Mouse (Mus musculus) kidney, embryonic 14.5 days (tissue): ENCODE results near the gene Nes. TPM values are rescaled to one million over a fixed set of nuclear protein-coding genes. Genes with fewer than 3 reads are reported as not detected.

Experiments
- ATAC-seq: fragments of 200-750 bp; cut with Nextera tagmentation; 2 replicates; pipeline ENCODE4 v1.8.0; 2017; ENCODE audit warnings: moderate number of reproducible peaks, mild to moderate bottlenecking, moderate TSS enrichment, moderate library complexity; ENCODE audit not compliant: low FRiP score, low TSS enrichment
- H3K27ac ChIP-seq: fragments of 300-500 bp; sonication (generic); 2 replicates; pipeline ENCODE4 v1.5.1; 2014; ENCODE audit warnings: low read depth, mild to moderate bottlenecking, low read length, moderate library complexity, mixed read lengths
- H3K27me3 ChIP-seq: fragments of 300-500 bp; sonication (generic); 2 replicates; pipeline ENCODE4 v1.6.1; 2014; ENCODE audit warnings: mild to moderate bottlenecking, low read length; ENCODE audit not compliant: control insufficient read depth, insufficient read depth
- H3K36me3 ChIP-seq: fragments of 300-500 bp; sonication (generic); 2 replicates; pipeline ENCODE4 v1.6.1; 2014; ENCODE audit warnings: low read length, mixed read lengths; ENCODE audit not compliant: control insufficient read depth, insufficient read depth
- H3K4me1 ChIP-seq: fragments of 300-500 bp; sonication (generic); 2 replicates; pipeline ENCODE4 v1.6.1; 2014; ENCODE audit warnings: low read length, mixed read lengths; ENCODE audit not compliant: control insufficient read depth, insufficient read depth
- H3K4me2 ChIP-seq: fragments of 300-500 bp; sonication (generic); replicated peaks from 2 replicates; pipeline ENCODE4 v1.6.1; 2014; ENCODE audit warnings: low read depth, mild to moderate bottlenecking, low read length
- H3K4me3 ChIP-seq: fragments of 300-500 bp; sonication (generic); 2 replicates; pipeline ENCODE4 v1.5.1; 2014; ENCODE audit warnings: mild to moderate bottlenecking, low read length
- H3K9ac ChIP-seq: fragments of 300-500 bp; sonication (generic); 2 replicates; pipeline ENCODE4 v1.6.1; 2014; ENCODE audit warnings: low read depth, mild to moderate bottlenecking, low read length, moderate library complexity
- H3K9me3 ChIP-seq: fragments of 300-500 bp; sonication (generic); 2 replicates; pipeline ENCODE4 v1.6.1; 2016; ENCODE audit warnings: low read length; ENCODE audit not compliant: control insufficient read depth
- WGBS: fragments of 180-500 bp; shearing (Covaris S2); extraction: QIAGEN DNeasy Blood & Tissue Kit; methylation state at CpG from one replicate; pipeline ENCODE4 v1.1.7; 2014; 5-methylcytosine and 5-hydroxymethylcytosine counted together
- polyA plus RNA-seq: library from polyadenylated mRNA; unstranded; fragments of >200 nt; fragmentation: Nextera tagmentation; extraction: Ambion mirVana; gene quantifications from 2 replicates; pipeline ENCODE4 v1.2.1, GENCODE M21; 2014

Nes gene
- polyA plus RNA-seq, 1 experiment from 2014 or later: 26.1 TPM

- Histone ChIP-seq H3K36me3 (no peaks in the 10 kb centered on the region), H3K4me1 (peaks cover 16% of the 10 kb centered on the region; the same call in 1 of the 2 replicates), H3K4me2 (no peak overlapping the region; the same call in 1 of the 2 replicates), H3K9me3 (no peaks in the 10 kb centered on the region), H3K9ac (no peak overlapping the region), H3K27me3 (peaks cover 100% of the 10 kb centered on the region), H3K27ac (no peak overlapping the region), H3K4me3 (peak overlapping the region; percentile 41)
- ATAC-seq: no peak
- WGBS: 4% methylated on average over 15 of the region's 15 CpGs
These were observed 25.5 kb downstream of the Nes start for GRCm38 (mm10) chr3:87996401-87996800.

- no peaks in the 10 kb centered on the region for H3K9me3 ChIP-seq
- ATAC-seq: peak; percentile 45
- no peak overlapping the region for H3K9ac ChIP-seq
- H3K4me1 ChIP-seq: peaks cover 16% of the 10 kb centered on the region; the same call in 1 of the 2 replicates
- H3K27me3 ChIP-seq: peaks cover 100% of the 10 kb centered on the region
- H3K4me3 ChIP-seq: peak overlapping the region; percentile 41
- peak overlapping the region; percentile 51 for H3K4me2 ChIP-seq
- H3K36me3 ChIP-seq: no peaks in the 10 kb centered on the region
- WGBS: under 1% methylated on average over 47 of the region's 49 CpGs
- H3K27ac ChIP-seq: no peak overlapping the region
These were observed 26.2 kb downstream of the Nes start for GRCm38 (mm10) chr3:87996971-87997614.

GRCm38 (mm10) chr3:87998747-87999146 is 27.9 kb downstream of the Nes start:
- H3K4me2 ChIP-seq: no peak overlapping the region
- peaks cover 16% of the 10 kb centered on the region; the same call in 1 of the 2 replicates for H3K4me1 ChIP-seq
- no peak for ATAC-seq

GRCm38 (mm10) chr3:87999243-87999895 is 28.5 kb downstream of the Nes start:
- peak overlapping the region; percentile 59 for H3K4me2 ChIP-seq
- no peaks in the 10 kb centered on the region for H3K36me3 ChIP-seq
- H3K9ac ChIP-seq: no peak overlapping the region
- ATAC-seq: no peak
- H3K9me3 ChIP-seq: no peaks in the 10 kb centered on the region
- peaks cover 96% of the 10 kb centered on the region for H3K27me3 ChIP-seq
- no peak overlapping the region for H3K27ac ChIP-seq
- H3K4me3 ChIP-seq: peak overlapping the region; percentile 41
- peaks cover 16% of the 10 kb centered on the region; the same call in 1 of the 2 replicates for H3K4me1 ChIP-seq
- WGBS: 1% methylated on average over 38 of the region's 38 CpGs

More at GRCm38 (mm10) chr3:87998747-87999146, 27.9 kb downstream of the Nes start:
- Histone ChIP-seq H3K9me3 (no peaks in the 10 kb centered on the region), H3K27me3 (peaks cover 100% of the 10 kb centered on the region), H3K4me3 (no peak overlapping the region), H3K36me3 (no peaks in the 10 kb centered on the region), H3K27ac (no peak overlapping the region), H3K9ac (no peak overlapping the region)
- 3% methylated on average over 7 of the region's 7 CpGs for WGBS

- Histone ChIP-seq H3K9me3 (no peaks in the 10 kb centered on the region), H3K4me3 (peak within 1 kb of the TSS; percentile 41), H3K27me3 (peaks cover 90% of the 10 kb centered on the region), H3K4me2 (peak within 1 kb of the TSS; percentile 59), H3K27ac (no peak within 1 kb of the TSS), H3K36me3 (no peaks in the 10 kb centered on the region), H3K9ac (no peak within 1 kb of the TSS; the same call in 1 of the 2 replicates), H3K4me1 (peaks cover 16% of the 10 kb centered on the region; the same call in 1 of the 2 replicates)
- WGBS: under 1% methylated on average over 37 of the region's 39 CpGs
- ATAC-seq: no peak
These were observed 29.3 kb downstream of the Nes start, which contains the start of gene Bcan for GRCm38 (mm10) chr3:88000181-88000580. Bcan (minus strand) TSS chr3:88000230.

- no peak overlapping the region for H3K27ac ChIP-seq
- WGBS: 14% methylated on average over 11 of the region's 11 CpGs
- peaks cover 86% of the 10 kb centered on the region for H3K27me3 ChIP-seq
- no peak for ATAC-seq
- H3K36me3 ChIP-seq: no peaks in the 10 kb centered on the region
- no peak overlapping the region for H3K4me2 ChIP-seq
- peaks cover 16% of the 10 kb centered on the region; the same call in 1 of the 2 replicates for H3K4me1 ChIP-seq
- peaks cover 1% of the 10 kb centered on the region; the same call in 1 of the 2 replicates for H3K9me3 ChIP-seq
- H3K4me3 ChIP-seq: no peak overlapping the region
- no peak overlapping the region for H3K9ac ChIP-seq
These were observed 30.1 kb downstream of the Nes start for GRCm38 (mm10) chr3:88000816-88001595.

GRCm38 (mm10) chr3:88002291-88002976 is 31.6 kb downstream of the Nes start:
- Histone ChIP-seq H3K27ac (no peak overlapping the region), H3K9ac (no peak overlapping the region), H3K4me3 (no peak overlapping the region), H3K36me3 (no peaks in the 10 kb centered on the region), H3K4me1 (peaks cover 8% of the 10 kb centered on the region; the same call in 1 of the 2 replicates), H3K27me3 (peaks cover 72% of the 10 kb centered on the region), H3K4me2 (no peak overlapping the region), H3K9me3 (peaks cover 5% of the 10 kb centered on the region; the same call in 1 of the 2 replicates)
- no peak for ATAC-seq
- WGBS: 3% methylated on average over 17 of the region's 17 CpGs
